8 mouse cellular contexts compared by ENCODE assay signal in the genomic region with DNA sequence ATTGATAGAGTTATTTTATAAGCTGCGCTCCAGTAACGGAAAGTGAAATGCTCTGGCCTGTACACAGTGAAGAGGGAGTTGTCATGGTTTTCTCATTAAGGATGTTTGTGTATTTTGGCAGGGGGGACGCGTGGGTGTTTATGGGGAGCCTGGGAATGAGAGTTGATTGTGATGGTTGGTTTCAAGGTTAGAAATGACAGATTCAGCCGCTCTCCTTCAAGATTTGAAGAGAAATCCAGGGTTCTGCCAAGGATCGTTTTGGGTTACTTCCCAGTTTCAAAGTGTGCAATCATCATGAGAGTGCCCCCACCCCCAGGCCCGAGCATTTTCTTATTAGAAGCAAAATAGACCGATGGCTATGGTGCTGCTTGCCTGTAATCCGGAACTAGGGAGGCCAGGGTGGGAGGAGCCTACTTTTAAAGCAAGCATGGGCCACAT.
A peak's percentile ranks its signal among the peaks of the same experiment; 100 is the strongest.
DNase-seq lines count a peak whose midpoint lies in the region; ATAC-seq and TF ChIP-seq lines count a peak whose summit lies in the region.
"Had no signal": no experiment of that assay in that cellular context is flagged by ENCODE, and none has a peak within 500 bp of the region (broad histone marks: within the 10 kb centered on the region; RNA-seq: fewer than 3 reads in every experiment).

No protein-coding gene starts in this region.

- H3K4me2 ChIP-seq in stomach, postnatal 0 days (replicated peaks; ENCODE audit: low read depth) = no peak overlapping the region

- ATAC-seq in stomach, postnatal 0 days (ENCODE audit: low FRiP score, low TSS enrichment) = no peak
- ATAC-seq in CD4-positive, CD25-positive, alpha-beta regulatory T cell, adult 4 months = no peak

- intact Hi-C loops in left cerebral cortex, postnatal 4 days (cut with DNase I) = no loop called here
- intact Hi-C loops in left cerebral cortex, postnatal 14 days (cut with DNase I) = no loop called here
- intact Hi-C loops in gastrocnemius, postnatal 14 days (cut with DNase I; ENCODE audit: low total_unique reads) = no loop called here

- no peak for TF ChIP-seq EP300 in stomach, postnatal 0 days (optimal IDR thresholded peaks at IDR 0.05)

- no peak overlapping the region for H3K27ac ChIP-seq in stomach, postnatal 0 days (replicated peaks)
- H3K27ac ChIP-seq: hindbrain, embryonic 10.5 days had no signal

- H3K4me3 ChIP-seq in stomach, postnatal 0 days (ENCODE audit: low read depth, low read length) = no peak overlapping the region
- H3K4me3 ChIP-seq: hindbrain, embryonic 10.5 days had no signal

- DNase-seq in left cerebral cortex, postnatal 4 days = peak; percentile 34
- DNase-seq in left cerebral cortex, postnatal 14 days (ENCODE audit: low spot score in 2 of 2) = no peak
- peak; percentile 38 for DNase-seq in gastrocnemius, postnatal 14 days
- DNase-seq in layer of hippocampus, adult 9-11 months = peak; percentile 12
- peak; percentile 19 for DNase-seq in stomach, postnatal 0 days (ENCODE audit: low spot score)
- DNase-seq in liver = no peak

- no peak overlapping the region for H3K9ac ChIP-seq in stomach, postnatal 0 days (ENCODE audit: low read length)

- no peaks in the 10 kb centered on the region for H3K4me1 ChIP-seq in stomach, postnatal 0 days (replicated peaks; ENCODE audit: control insufficient read depth, insufficient read depth)
- H3K4me1 ChIP-seq: hindbrain, embryonic 10.5 days had no signal

- WGBS in stomach, postnatal 0 days = 48% methylated on average over 9 of the region's 9 CpGs

- H3K27me3 ChIP-seq in stomach, postnatal 0 days (ENCODE audit: control insufficient read depth, insufficient read depth, low read length) = no peaks in the 10 kb centered on the region

- no peaks in the 10 kb centered on the region for H3K9me3 ChIP-seq in stomach, postnatal 0 days (ENCODE audit: control insufficient read depth, low read length)
- H3K9me3 ChIP-seq: hindbrain, embryonic 10.5 days had no signal

- H3K36me3 ChIP-seq in stomach, postnatal 0 days (ENCODE audit: control insufficient read depth, insufficient read depth, low read length) = no peaks in the 10 kb centered on the region
- H3K36me3 ChIP-seq: hindbrain, embryonic 10.5 days had no signal

- no peak for TF ChIP-seq CTCF in stomach, postnatal 0 days (IDR thresholded peaks at IDR 0.05; ENCODE audit: low read depth)

Comparison
In these comparisons a context has a peak if more than half of its experiments do, and no peak if none do; other contexts are left out.
1. DNase-seq: peak in left cerebral cortex, postnatal 4 days (single experiment), gastrocnemius, postnatal 14 days (single experiment), layer of hippocampus, adult 9-11 months (single experiment) and stomach, postnatal 0 days (single experiment); none in left cerebral cortex, postnatal 14 days (0 of 2) and liver (single experiment).